Mouse (Mus musculus): ENCODE measurements around the gene C87436.

C87436 gene

GRCm38 (mm10) chr6:86510979-86511378, 72.8 kb downstream of the C87436 start:
- no peak for ATAC-seq (ENCODE audit: low TSS enrichment)

DNA sequence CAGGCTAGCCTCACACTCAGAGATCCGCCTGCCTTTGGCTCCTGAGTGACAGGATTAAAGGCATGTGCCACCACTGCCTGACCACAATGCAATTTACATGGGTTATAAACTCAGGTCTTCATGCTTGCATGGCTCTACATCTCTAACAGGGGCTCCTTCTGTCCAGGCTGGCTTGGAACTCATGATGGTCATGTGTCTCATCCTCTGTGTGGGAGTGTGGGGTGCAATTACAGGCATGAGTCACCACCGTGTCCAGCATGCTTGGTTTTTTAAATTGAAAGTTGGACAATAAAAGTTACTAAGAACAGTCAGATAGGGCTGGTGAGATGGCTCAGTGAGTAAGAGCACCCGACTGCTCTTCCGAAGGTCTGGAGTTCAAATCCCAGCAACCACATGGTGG, 75.1 kb downstream of the C87436 start:
- no peak for ATAC-seq (ENCODE audit: low TSS enrichment)

DNA sequence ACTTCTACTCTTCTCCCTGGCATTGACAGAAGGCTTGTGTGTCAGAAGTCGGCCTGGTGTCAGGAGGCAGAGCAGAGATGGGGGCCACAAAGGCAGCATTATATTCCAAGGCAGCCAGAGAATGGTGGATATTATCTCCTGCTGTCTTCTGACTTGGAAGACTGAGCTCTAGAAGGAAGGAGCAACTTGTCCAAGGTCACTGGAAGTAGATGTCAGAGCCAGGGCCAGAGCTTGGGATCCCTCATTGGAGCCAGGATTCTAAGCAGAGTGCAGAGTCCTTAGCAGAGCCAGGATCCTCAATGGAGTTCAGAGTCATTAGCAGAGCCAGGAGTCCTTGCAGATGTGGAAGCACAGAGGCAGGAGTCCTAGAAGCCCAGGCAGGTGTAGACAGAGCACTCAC, 77.8 kb downstream of the C87436 start:
- no peak; the same call in 1 of the 2 replicates for ATAC-seq (ENCODE audit: low TSS enrichment)

DNA sequence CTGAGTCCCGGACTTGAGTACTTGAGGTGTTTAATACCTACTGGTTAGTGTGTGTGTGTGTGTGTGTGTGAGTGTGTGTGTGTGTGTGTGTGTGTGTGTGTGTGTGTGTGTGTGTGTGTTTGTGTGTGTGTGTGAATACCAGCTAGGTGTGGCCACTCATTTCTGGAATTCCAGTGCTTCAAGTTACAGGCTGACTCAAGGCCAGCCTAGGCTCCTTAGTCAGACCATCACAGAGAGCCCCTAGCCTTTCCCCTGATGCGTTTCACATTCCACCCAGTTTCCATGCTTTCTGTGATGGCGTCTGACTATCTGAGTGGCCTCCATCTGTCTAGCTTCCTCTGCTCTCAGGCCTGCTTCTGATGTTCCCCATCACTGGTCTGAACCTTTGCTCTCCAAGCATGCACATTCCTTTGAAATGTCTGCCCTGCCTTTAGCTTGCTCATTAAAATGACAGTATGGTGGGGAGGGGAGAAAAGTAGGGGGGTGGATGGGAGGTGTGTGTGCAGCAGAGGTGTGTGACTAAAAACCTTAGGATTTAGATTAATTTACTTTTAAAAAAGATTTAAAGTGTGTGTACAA, 81.7 kb downstream of the C87436 start:
- ATAC-seq (ENCODE audit: low TSS enrichment) = no peak

- no peak for ATAC-seq (ENCODE audit: low TSS enrichment)
These were observed 84.1 kb downstream of the C87436 start for GRCm38 (mm10) chr6:86522001-86522911.

Data from frontal cortex, adult (tissue).